8 mouse cellular contexts compared by ENCODE assay signal in the genomic region with DNA sequence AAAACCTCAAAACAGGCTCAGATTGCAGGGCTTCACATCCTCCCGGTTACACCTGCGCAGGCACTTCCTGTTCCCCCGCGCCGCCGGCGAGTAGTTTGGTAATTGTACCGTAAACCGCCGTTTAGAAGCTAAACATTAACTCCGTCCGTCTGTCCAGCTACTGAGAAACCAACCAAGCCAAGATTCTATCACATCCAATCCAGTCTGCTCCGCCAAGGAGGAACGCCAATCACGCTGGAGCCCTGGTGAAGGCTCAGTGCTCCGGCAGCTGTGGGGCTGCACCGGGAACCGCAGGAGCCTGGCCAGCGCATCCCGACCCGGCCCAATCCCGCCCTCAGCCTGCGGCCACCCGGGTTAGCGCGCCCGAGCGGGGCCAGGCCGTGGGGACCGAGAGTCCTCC. TPM values are rescaled to one million over a fixed set of nuclear protein-coding genes. Genes with fewer than 3 reads are reported as not detected.
A peak's percentile ranks its signal among the peaks of the same experiment; 100 is the strongest.
DNase-seq lines count a peak whose midpoint lies in the region; ATAC-seq and TF ChIP-seq lines count a peak whose summit lies in the region.

No protein-coding gene starts in this region.

- no peaks in the 10 kb centered on the region for H3K27me3 ChIP-seq in embryonic facial prominence, embryonic 10.5 days (replicated peaks; ENCODE audit: low read depth, poor library complexity, severe bottlenecking)
- no peaks in the 10 kb centered on the region for H3K27me3 ChIP-seq in intestine, embryonic 15.5 days (replicated peaks)
- H3K27me3 ChIP-seq in stomach, embryonic 15.5 days (replicated peaks): no peaks in the 10 kb centered on the region

- TF ChIP-seq CTCF in gastrocnemius, adult 2 months (IDR thresholded peaks at IDR 0.05): no peak

- H3K27ac ChIP-seq in gastrocnemius, adult 2 months: peak overlapping the region; percentile 99
- H3K27ac ChIP-seq in embryonic facial prominence, embryonic 10.5 days (replicated peaks): peak overlapping the region; percentile 99
- peak overlapping the region; percentile 97 for H3K27ac ChIP-seq in intestine, embryonic 15.5 days
- H3K27ac ChIP-seq in macrophage: 0 out of 2 replicates have a peak overlapping the region, but pooled peaks have one; percentile 17
- H3K27ac ChIP-seq in stomach, embryonic 15.5 days: peak overlapping the region; percentile 97

- intact Hi-C loops in gastrocnemius, adult 2 months (cut with DNase I): loop anchor here (2.0 to 5.0 kb wide), 2 partner anchors 109 to 173 kb away; no protein-coding TSS in a partner anchor
- intact Hi-C loops in gastrocnemius, postnatal 14 days (cut with DNase I; ENCODE audit: low total_unique reads): no loop called here
- intact Hi-C loops in left cerebral cortex, postnatal 4 days (cut with DNase I): loop anchor here (10.0 kb wide), 1 partner anchor 121 kb away; no protein-coding TSS in a partner anchor

- peak overlapping the region; percentile 57 for H3K4me2 ChIP-seq in intestine, embryonic 15.5 days (replicated peaks)
- peak overlapping the region; percentile 66 for H3K4me2 ChIP-seq in stomach, embryonic 15.5 days

- no peaks in the 10 kb centered on the region; the same call in 1 of the 2 replicates for H3K79me2 ChIP-seq in macrophage (ENCODE audit: inconsistent target)

- H3K9ac ChIP-seq in intestine, embryonic 15.5 days: peak overlapping the region; percentile 84
- H3K9ac ChIP-seq in stomach, embryonic 15.5 days: peak overlapping the region; percentile 74

- ATAC-seq in CD4-positive, CD25-positive, alpha-beta regulatory T cell, adult 4 months: peak; percentile 58
- ATAC-seq in intestine, embryonic 15.5 days: peak; percentile 85
- peak; percentile 76 for ATAC-seq in stomach, embryonic 15.5 days (ENCODE audit: insufficient read depth, low FRiP score, low read depth)

- H3K4me1 ChIP-seq in embryonic facial prominence, embryonic 10.5 days: peaks cover 17% of the 10 kb centered on the region
- peaks cover 4% of the 10 kb centered on the region for H3K4me1 ChIP-seq in intestine, embryonic 15.5 days (replicated peaks)
- H3K4me1 ChIP-seq in stomach, embryonic 15.5 days: no peaks in the 10 kb centered on the region; the same call in 1 of the 2 replicates

- under 1% methylated on average over 30 of the region's 30 CpGs for WGBS in embryonic facial prominence, embryonic 10.5 days
- under 1% methylated on average over 29 of the region's 30 CpGs for WGBS in intestine, embryonic 15.5 days
- WGBS in macrophage (ENCODE audit: missing documents): under 1% methylated on average over 30 of the region's 30 CpGs
- WGBS in stomach, embryonic 15.5 days: 1% methylated on average over 25 of the region's 30 CpGs

- DNase-seq in gastrocnemius, adult 2 months: no peak
- DNase-seq in gastrocnemius, postnatal 14 days: no peak
- no peak for DNase-seq in embryonic facial prominence, embryonic 10.5 days (ENCODE audit: low spot score)
- DNase-seq in left cerebral cortex, postnatal 4 days: no peak

- H3K36me3 ChIP-seq in embryonic facial prominence, embryonic 10.5 days (replicated peaks): 0 out of 2 replicates have a peak, but pooled peaks cover 4% of the 10 kb centered on the region
- 0 out of 2 replicates have a peak, but pooled peaks cover 2% of the 10 kb centered on the region for H3K36me3 ChIP-seq in intestine, embryonic 15.5 days
- H3K36me3 ChIP-seq in macrophage (ENCODE audit: inconsistent target): no peaks in the 10 kb centered on the region
- H3K36me3 ChIP-seq in stomach, embryonic 15.5 days: no peaks in the 10 kb centered on the region

- H3K4me3 ChIP-seq in gastrocnemius, adult 2 months: peak overlapping the region; percentile 93
- peak overlapping the region; percentile 74 for H3K4me3 ChIP-seq in embryonic facial prominence, embryonic 10.5 days
- peak overlapping the region; percentile 92 for H3K4me3 ChIP-seq in intestine, embryonic 15.5 days (replicated peaks)
- H3K4me3 ChIP-seq in macrophage (ENCODE audit: inconsistent target): peak overlapping the region; percentile 77
- peak overlapping the region; percentile 95 for H3K4me3 ChIP-seq in stomach, embryonic 15.5 days (replicated peaks)

- H3K9me3 ChIP-seq in embryonic facial prominence, embryonic 10.5 days: no peaks in the 10 kb centered on the region
- no peaks in the 10 kb centered on the region for H3K9me3 ChIP-seq in intestine, embryonic 15.5 days
- no peaks in the 10 kb centered on the region for H3K9me3 ChIP-seq in stomach, embryonic 15.5 days

RNA-seq across cellular contexts. Expression of a gene that starts 0.5 kb away (rescaled TPM):
- total RNA-seq in gastrocnemius, adult 2 months (2021): 10 to 100 TPM; 10.7 to 13.5 TPM
- 10 to 100 TPM; 10.2 to 10.6 TPM for total RNA-seq in gastrocnemius, postnatal 14 days (2021)
- polyA plus RNA-seq in CD4-positive, CD25-positive, alpha-beta regulatory T cell, adult 4 months (2017; shearing (Covaris generic)): 10 to 100 TPM; 14.9 to 18.4 TPM
- polyA plus RNA-seq in embryonic facial prominence, embryonic 10.5 days (2016; fragmentation: Nextera tagmentation; extraction: Ambion mirVana): 5.9 and 7.5 TPM in 2 replicates
- polyA plus RNA-seq in intestine, embryonic 15.5 days (2015; fragmentation: Nextera tagmentation; extraction: Ambion mirVana): 12.1 and 12.4 TPM in 2 replicates
- total RNA-seq in macrophage (2018; cell fraction: chromatin; rRNA removed): 10 to 100 TPM in 25 of 26 experiments, 1 to 10 TPM in 1; 6.7 to 78.7 (median 20.7) TPM
- total RNA-seq in macrophage (2018; cell fraction: cytosol; rRNA removed): 1 to 10 TPM; 1.6 to 6.5 (median 2.7) TPM
- total RNA-seq in macrophage (2018; cell fraction: nucleus; rRNA removed): 10 to 100 TPM in 19 of 26 experiments, 1 to 10 TPM in 7; 5.8 to 37.1 (median 11.3) TPM
- polyA plus RNA-seq in macrophage (2018): 1.4 to 1.8 TPM (median 1.5 TPM) in 3 replicates
- polyA plus RNA-seq in stomach, embryonic 15.5 days (2015; fragmentation: Nextera tagmentation; extraction: Ambion mirVana): 15.2 and 18.7 TPM in 2 replicates
- 10 to 100 TPM; 17.8 to 19.0 TPM for total RNA-seq in left cerebral cortex, postnatal 4 days (2021)

RNA-seq across cellular contexts. Expression of a gene that starts 51.0 kb away (rescaled TPM):
- 100 to 1,000 TPM; 281 to 748 TPM for total RNA-seq in gastrocnemius, adult 2 months (2021)
- total RNA-seq in gastrocnemius, postnatal 14 days (2021): 100 to 1,000 TPM; 340 to 373 TPM
- under 1 TPM in 1 of 2 experiments, not detected in 1; 0.13 TPM for polyA plus RNA-seq in CD4-positive, CD25-positive, alpha-beta regulatory T cell, adult 4 months (2017; shearing (Covaris generic))
- polyA plus RNA-seq in embryonic facial prominence, embryonic 10.5 days (2016; fragmentation: Nextera tagmentation; extraction: Ambion mirVana): not detected in 2 replicates
- 0.59 TPM in 1 of 2 replicates, not detected in the other for polyA plus RNA-seq in intestine, embryonic 15.5 days (2015; fragmentation: Nextera tagmentation; extraction: Ambion mirVana)
- total RNA-seq in macrophage (2018; cell fraction: chromatin; rRNA removed): not detected
- total RNA-seq in macrophage (2018; cell fraction: cytosol; rRNA removed): not detected
- total RNA-seq in macrophage (2018; cell fraction: nucleus; rRNA removed): not detected
- polyA plus RNA-seq in macrophage (2018): not detected in 3 replicates
- polyA plus RNA-seq in stomach, embryonic 15.5 days (2015; fragmentation: Nextera tagmentation; extraction: Ambion mirVana): 0.95 and 1.2 TPM in 2 replicates
- not detected for total RNA-seq in left cerebral cortex, postnatal 4 days (2021)

RNA-seq across cellular contexts. Expression of a gene that starts 59.8 kb away (rescaled TPM):
- total RNA-seq in gastrocnemius, adult 2 months (2021): 10 to 100 TPM; 22.6 to 36.1 TPM
- total RNA-seq in gastrocnemius, postnatal 14 days (2021): 10 to 100 TPM; 22.0 to 23.0 TPM
- 100 to 1,000 TPM in 1 of 2 experiments, 10 to 100 TPM in 1; 84.8 to 103 TPM for polyA plus RNA-seq in CD4-positive, CD25-positive, alpha-beta regulatory T cell, adult 4 months (2017; shearing (Covaris generic))
- polyA plus RNA-seq in embryonic facial prominence, embryonic 10.5 days (2016; fragmentation: Nextera tagmentation; extraction: Ambion mirVana): 73.8 and 78.3 TPM in 2 replicates
- 146 and 156 TPM in 2 replicates for polyA plus RNA-seq in intestine, embryonic 15.5 days (2015; fragmentation: Nextera tagmentation; extraction: Ambion mirVana)
- total RNA-seq in macrophage (2018; cell fraction: chromatin; rRNA removed): 10 to 100 TPM in 6 of 26 experiments, 1 to 10 TPM in 20; 1.3 to 13.8 (median 5.6) TPM
- total RNA-seq in macrophage (2018; cell fraction: cytosol; rRNA removed): 10 to 100 TPM; 46.6 to 95.3 (median 66.8) TPM
- total RNA-seq in macrophage (2018; cell fraction: nucleus; rRNA removed): 10 to 100 TPM in 25 of 26 experiments, 1 to 10 TPM in 1; 9.3 to 62.6 (median 27.7) TPM
- 40.3 to 69.6 TPM (median 50.2 TPM) in 3 replicates for polyA plus RNA-seq in macrophage (2018)
- 154 and 190 TPM in 2 replicates for polyA plus RNA-seq in stomach, embryonic 15.5 days (2015; fragmentation: Nextera tagmentation; extraction: Ambion mirVana)
- 10 to 100 TPM; 35.7 to 38.0 TPM for total RNA-seq in left cerebral cortex, postnatal 4 days (2021)

Comparison
In these comparisons a context has a peak if more than half of its experiments do, and no peak if none do; other contexts are left out.
1. H3K27ac ChIP-seq: peak in every context shown above with its lines; median percentile 99 in gastrocnemius, adult 2 months; 99 in embryonic facial prominence, embryonic 10.5 days; 97 in intestine, embryonic 15.5 days; 97 in stomach, embryonic 15.5 days; 17 in macrophage.